Mouse (Mus musculus) ZHBTc4 (cell line): ENCODE measurements at regions not wholly inside any gene's neighbourhood (a gene's known extent, or its start where the extent isn't known, plus 50 kb on each side); places are given as distances from the start of the nearest gene placed in this dataset.
A peak's percentile ranks its signal among the peaks of the same experiment; 100 is the strongest.

Experiments
- DNase-seq: peaks from one replicate; pipeline ENCODE4 v3.0.0-alpha.2; 2011; ENCODE audit warnings: low read depth, low spot score

GRCm38 (mm10) chr4:87667556-87668154 is 365.5 kb downstream of the Mllt3 start:
- DNase-seq, result no peak

- DNase-seq, result no peak
Measured at GRCm38 (mm10) chr4:87665149-87665548, 368.0 kb downstream of the Mllt3 start.

GRCm38 (mm10) chr4:87662876-87663275 is 370.3 kb downstream of the Mllt3 start:
- DNase-seq, result no peak

GRCm38 (mm10) chr4:87658316-87658715 is 374.8 kb downstream of the Mllt3 start:
- DNase-seq, result no peak

- DNase-seq, result no peak
Measured at GRCm38 (mm10) chr4:87657855-87658254, 375.3 kb downstream of the Mllt3 start.

- no peak for DNase-seq
Measured at GRCm38 (mm10) chr4:87653440-87654165, 379.6 kb downstream of the Mllt3 start.

GRCm38 (mm10) chr4:87652314-87652934 is 380.7 kb downstream of the Mllt3 start:
- DNase-seq, result no peak

GRCm38 (mm10) chr4:87651275-87651674 is 381.9 kb downstream of the Mllt3 start:
- DNase-seq, result no peak

- no peak for DNase-seq
Measured at GRCm38 (mm10) chr4:87650837-87651236, 382.3 kb downstream of the Mllt3 start.

GRCm38 (mm10) chr4:87650393-87650792 is 382.8 kb downstream of the Mllt3 start:
- no peak for DNase-seq

- DNase-seq, result no peak
Measured at GRCm38 (mm10) chr4:87648919-87649318, 384.2 kb downstream of the Mllt3 start.

GRCm38 (mm10) chr4:87647932-87648911 is 384.9 kb downstream of the Mllt3 start:
- peak; percentile 51 for DNase-seq

GRCm38 (mm10) chr4:87642002-87642401 is 391.2 kb downstream of the Mllt3 start:
- DNase-seq, result no peak

GRCm38 (mm10) chr4:87641551-87641950 is 391.6 kb downstream of the Mllt3 start:
- DNase-seq, result no peak

- DNase-seq, result no peak
Measured at GRCm38 (mm10) chr4:87638380-87638646, 394.9 kb downstream of the Mllt3 start.

GRCm38 (mm10) chr4:87637629-87638379 is 395.4 kb downstream of the Mllt3 start:
- DNase-seq, result no peak

- no peak for DNase-seq
Measured at GRCm38 (mm10) chr4:87611116-87611515, 380.8 kb upstream of the Slc24a2 start.

GRCm38 (mm10) chr4:87593644-87594043 is 363.4 kb upstream of the Slc24a2 start:
- no peak for DNase-seq

- no peak for DNase-seq
Measured at GRCm38 (mm10) chr4:87590797-87591196, 360.5 kb upstream of the Slc24a2 start.

- no peak for DNase-seq
Measured at GRCm38 (mm10) chr4:87578164-87578563, 347.9 kb upstream of the Slc24a2 start.

- no peak for DNase-seq
Measured at GRCm38 (mm10) chr4:87570950-87571349, 340.7 kb upstream of the Slc24a2 start.
